Mouse (Mus musculus): ENCODE results near the gene Kcnq5.
"Not testable (repeated sequence)": the region's sequence is repeated elsewhere in the genome, so short reads cannot be mapped to it uniquely, and the experiment has no call there.

The Kcnq5 gene

DNA sequence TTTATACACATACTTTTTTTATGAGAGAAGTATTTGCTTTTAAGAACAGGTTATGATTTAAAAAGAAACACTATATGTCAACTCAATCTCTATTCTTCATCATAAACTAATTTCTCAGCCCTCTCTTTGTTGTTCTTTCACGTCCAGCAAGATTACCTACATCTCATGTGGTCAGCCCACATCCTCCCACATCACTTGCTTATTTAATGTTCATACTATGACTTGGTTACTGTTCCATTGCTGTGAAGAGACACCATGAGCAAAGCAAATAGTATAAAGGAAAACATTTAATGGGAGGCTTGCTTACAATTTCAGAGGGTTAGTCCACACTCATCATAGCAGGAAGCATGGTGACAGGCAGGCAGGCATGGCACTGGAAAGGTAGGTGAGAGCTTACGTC is 124.4 kb downstream of the Kcnq5 start:
- DNase-seq, result no peak

DNA sequence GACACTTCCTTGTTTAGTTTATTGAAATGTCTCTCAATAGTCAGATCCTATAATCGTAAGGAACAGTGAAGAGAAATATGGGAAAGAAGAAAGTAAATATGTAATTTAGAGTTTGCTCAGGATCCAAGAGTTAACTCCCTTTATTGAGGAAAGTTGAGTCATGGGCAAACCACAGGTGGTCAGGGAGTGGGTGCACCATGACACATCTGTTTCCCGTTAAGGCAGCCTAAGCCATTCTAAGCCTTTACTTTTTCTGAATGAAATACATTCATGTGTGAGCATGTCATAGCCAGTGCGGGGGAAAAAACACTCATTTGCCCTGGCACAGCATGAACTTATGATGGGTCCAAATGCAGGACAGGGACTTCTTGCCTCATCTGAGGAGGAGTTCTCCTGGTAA is 125.4 kb downstream of the Kcnq5 start:
- no peak for DNase-seq

DNA sequence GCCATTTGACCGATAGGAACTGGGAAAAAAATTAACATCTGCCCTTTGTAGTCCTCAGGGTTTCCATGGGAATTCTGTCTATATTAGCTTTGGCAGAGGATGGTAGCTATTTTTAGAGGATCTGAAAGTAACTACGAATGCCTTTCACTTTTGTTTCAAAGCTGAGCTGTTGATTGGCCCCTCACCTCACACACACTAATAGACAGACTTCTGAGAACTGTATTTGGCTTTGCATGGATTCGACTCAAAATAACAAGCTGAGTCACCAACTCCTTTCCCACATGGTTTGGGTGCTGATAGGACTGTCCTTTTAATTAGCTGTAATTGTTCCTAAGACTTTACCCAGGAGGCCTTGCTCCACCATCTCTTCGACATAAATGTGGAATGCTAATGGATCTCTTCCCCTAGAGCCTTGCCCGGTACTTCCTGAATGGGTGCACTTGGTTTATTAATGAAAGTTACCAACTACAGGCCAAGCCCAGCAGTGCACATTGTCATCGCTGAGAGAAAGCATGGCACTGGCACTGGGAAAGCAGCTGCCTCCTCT is 131.8 kb downstream of the Kcnq5 start:
- DNase-seq, result no peak

DNA sequence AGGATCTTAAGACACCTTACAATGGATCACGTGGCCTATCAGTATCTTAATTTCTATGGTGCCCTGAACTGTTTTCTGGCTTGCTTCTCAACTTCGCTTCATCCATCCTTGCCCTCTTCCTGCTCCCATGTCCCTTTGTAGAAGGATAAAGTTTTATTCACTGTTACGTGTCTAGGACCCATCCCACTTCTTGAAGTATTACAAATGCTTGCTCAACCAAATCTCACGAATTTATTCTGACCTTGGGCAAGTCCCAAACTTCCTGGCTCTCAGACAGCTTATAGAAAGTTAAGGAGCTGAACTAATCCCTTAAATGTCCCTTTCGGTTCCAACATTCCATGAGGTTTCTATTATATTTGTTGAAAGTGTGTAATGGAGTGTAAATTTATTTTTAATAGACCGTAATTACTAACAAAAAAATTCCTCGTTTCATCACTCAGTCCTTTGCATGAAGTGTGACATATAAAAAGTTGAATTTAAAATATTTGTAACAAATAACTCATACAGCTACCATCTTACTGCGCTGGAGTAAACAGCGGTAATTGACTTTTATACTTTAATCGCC is 141.6 kb downstream of the Kcnq5 start:
- no peak for DNase-seq

DNA sequence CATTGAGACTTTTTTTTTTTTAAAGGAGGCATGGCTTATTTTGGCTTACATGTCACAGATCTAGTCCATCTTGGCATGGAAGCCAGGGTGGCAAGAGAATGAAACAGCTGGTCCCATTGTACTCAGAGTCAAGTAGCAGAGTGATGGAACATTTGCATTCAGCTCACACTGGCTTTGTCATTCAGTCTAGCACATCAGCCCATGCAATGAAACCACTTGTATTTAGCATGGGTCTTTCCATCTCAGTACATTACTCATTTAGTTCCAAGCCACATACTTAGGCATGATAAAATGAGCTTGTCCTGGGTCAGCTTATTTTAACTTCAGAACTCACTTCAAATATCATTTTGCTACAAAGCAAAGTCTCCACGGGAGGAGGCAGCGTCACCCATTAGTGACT is 156.7 kb downstream of the Kcnq5 start:
- DNase-seq, result peak in 1 of 2 experiments; percentile 1

DNA sequence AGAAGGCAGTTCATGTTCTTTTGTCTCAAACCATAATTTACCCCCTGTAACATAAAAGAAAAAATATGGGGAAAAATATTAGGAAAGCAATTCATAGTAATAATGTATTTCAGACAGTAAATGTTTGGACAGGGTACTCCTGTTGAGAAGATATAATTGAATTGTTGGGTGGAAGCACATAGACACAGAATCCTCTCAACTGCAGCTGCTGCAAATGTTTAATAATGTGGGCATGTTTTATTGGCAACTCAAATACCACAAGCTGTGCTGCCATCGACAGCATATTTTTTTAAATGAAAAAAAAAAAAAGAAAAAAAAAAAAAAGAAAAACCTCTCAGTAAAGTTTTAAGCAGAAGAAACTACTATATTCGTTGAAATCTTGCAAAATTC is 157.3 kb downstream of the Kcnq5 start:
- no peak for DNase-seq

DNA sequence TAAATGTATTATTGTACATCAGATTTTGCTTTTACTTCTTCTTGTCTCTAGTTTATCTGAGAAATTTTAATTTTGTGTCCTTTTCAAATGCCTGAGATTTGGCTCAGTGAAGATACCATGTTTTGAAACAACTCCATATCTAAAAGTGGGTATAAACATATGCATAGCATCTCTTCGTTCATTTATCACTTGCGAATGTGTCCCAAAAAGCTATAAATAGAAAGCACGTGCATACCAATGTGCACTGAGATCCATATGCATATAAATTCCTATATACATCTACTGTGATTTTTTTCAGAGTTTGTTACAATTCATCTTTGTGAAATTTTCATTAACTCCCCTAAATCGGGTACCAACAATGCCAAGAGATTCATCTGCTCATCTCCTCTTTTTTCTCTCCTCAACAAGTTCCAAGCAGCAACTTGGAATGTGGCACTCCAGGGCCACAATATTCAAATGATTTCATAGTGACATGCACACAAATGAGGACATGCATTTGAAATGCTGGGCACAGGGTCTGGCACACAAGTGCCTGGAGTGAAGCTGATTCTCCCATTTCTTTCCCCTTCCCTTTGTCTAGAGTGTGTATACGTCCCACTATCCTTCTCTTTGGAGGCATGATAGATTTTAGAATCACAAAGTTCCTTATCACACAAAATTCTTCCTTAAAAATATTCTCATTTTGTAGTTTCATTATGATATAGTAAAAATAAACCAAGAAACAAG is 157.8 kb downstream of the Kcnq5 start:
- DNase-seq, result no peak

DNA sequence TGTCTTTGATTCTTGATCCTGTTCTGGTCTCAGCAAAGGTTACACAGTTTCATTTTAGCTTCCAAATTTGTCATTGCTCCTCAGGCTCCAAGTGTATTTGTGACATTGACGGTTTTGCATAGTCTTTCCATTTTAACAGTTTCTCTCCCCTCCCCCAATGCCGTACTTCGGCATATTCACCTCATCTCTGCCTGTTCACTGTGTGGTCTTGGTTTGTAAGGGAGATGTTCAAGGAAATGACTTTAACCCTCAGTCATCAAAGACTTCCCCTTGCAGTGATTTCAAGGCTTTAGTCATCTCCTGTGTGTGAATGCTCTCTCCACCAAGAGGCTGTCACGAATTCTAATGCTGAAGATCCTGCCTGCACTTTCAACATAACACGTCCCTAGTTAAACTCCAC is 181.0 kb downstream of the Kcnq5 start:
- DNase-seq, result no peak

DNA sequence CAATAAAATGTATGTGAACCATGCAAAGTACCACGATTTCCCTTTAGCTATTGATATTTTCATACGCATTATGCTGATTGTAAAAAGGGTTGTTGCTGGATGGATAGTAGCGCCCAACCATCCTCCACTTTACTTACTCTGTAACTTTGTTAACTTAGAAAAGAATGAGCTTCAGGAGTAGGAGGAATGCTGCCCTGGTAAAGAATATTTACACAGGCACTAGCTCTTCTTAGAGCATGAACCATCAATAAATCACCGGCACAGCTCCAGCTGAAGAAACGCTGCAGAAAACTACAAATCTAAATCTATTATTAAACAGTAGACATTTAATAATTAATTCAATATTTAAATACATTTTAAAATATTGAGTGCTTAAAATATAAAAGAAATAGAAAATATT is 184.2 kb downstream of the Kcnq5 start:
- no peak for DNase-seq

DNA sequence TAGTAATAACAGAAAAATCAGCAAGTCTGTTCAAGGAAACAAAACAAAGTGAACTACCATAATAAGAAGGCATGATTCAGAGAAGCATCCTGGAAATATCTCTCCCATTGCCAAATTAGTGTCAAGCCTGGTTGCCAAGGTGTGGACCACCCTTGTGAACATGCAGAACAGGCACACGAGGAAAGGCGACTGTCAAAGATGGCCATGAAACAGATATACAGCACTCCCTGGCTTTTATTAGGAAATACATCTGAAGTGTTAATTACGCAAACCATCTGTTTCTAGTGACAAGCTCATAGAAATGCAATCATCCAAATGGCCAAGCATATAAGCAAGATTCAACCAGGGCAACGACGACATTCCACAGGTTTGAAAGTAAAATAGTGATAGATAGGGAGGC is 187.8 kb downstream of the Kcnq5 start:
- DNase-seq, result peak in 1 of 2 experiments; percentile 4

DNA sequence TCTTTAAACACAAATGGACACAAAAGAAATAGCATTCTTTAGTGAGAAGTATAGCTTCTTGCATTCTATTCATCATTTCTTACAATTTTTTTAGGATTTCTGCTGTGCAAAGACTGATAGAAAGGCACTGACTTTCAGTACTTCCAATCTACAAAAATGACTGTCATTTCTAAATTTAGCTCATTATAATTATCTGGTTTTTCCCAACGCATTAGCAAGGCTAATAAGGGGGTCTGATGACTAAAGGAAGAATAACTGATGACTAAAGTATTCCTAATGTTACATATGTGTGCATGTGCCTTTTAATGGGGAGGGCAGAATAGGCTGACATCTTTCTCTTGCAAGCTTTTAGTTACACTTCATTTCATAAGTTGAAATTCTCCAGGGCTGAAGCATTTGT is 191.2 kb downstream of the Kcnq5 start:
- no peak for DNase-seq

DNA sequence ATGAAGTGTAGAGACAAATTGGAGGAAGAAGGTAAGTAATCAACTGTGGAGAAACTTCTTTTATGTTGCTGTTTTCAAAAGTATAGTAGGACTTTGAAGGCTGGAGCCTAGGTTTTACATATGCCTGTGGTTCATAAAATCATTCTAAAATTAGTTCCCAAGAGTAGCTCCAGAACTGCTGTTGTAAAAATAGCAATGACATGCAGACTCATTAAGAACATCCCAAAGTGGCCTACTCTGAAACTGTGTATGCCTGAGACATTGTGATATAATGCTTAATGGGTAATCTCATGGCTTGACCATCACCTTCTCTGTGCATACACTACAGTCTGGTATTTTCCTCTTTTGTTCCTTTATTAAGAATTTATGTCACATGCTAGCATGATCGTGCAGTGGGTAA is 212.4 kb downstream of the Kcnq5 start:
- DNase-seq, result no peak

DNA sequence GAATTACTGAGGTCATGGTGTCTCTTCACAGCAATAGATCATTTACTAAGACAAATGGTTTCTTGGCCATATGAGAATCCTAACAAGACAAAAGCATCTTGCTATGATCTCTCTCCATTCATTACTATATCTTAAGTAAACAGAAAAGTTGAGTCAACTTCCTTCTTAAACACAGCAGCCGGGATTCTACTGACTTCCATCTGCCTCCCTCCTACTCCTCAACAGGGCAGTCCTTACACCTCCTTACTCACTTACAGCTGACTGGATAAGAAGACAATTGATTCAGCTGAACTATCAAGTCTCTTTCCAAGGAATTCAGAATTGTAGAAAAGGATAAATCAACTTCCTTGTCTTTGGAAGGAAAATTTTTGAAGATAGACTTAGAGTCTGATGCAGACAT is 232.6 kb downstream of the Kcnq5 start:
- no peak for DNase-seq

DNA sequence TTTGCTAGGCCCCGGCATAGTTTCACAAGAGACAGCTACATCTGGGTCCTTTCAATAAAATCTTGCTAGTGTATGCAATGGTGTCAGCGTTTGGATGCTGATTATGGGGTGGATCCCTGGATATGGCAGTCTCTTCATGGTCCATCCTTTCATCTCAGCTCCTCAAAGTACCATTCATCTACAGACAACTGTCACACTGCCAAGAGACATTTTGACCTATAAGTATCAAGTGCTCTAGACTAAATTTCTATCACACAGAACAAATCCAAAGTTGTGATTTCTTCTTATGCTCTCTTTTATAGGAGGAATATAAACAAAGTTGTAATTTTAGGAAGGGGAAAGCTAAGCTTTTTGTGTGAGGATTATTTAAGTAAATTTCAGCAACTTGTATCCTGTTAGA is 238.5 kb downstream of the Kcnq5 start:
- not testable (repeated sequence) for DNase-seq

DNA sequence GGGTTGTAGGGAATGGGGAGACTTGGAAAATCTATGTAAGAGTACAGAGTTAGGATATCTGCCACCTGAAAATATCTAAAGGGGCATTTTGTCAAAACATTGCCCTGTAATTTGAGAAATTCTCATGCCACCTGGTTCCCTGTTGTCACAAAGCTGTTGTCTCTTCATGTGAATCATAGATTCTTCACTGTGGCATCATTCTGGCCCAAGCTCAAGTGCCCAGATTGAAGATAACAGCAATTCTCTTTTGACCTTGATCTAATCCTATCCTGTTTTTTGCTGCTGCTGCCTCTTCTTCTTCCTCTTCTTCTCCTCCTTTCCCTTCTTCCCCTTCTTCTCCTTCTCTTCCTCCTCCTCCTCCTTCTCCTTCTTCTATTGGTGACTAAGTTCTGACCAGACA is 240.5 kb downstream of the Kcnq5 start:
- DNase-seq, result no peak

DNA sequence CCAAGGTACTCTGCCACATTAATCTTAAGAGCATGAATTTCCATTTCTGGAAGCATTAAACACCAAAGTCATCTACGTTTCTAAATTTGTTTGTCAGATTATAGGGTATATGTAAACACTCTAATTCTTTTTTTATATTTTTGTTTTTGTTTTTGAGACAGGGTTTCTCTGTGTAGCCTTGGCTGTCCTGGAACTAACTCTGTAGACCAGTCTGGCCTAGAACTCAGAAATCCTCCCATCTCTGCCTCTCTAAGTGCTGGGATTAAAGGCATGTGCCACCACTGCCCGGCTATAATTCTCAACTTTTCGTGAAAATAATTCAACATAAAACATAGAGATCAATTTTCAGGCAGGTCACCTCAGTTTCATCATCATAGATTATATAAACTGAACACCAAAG is 246.9 kb downstream of the Kcnq5 start:
- no peak for DNase-seq

DNA sequence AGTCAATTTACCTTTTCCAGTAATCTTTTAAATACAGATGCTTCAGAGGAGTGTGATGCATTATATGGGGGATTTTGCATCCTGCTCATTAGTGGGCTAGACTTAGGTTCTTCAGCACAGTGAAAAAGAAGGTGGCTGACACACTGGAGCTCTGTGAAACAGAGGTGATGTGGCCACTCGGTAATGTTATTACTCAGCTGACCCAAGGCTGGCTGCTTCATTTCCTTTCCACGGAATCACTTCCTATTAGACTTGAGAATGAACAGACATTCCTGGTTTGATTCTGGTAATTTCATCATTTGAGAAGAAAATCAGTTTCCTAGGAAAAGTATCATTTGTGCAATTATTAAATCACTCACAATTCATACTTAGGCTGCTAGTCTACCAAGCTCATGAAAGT is 249.0 kb downstream of the Kcnq5 start:
- DNase-seq, result no peak

DNA sequence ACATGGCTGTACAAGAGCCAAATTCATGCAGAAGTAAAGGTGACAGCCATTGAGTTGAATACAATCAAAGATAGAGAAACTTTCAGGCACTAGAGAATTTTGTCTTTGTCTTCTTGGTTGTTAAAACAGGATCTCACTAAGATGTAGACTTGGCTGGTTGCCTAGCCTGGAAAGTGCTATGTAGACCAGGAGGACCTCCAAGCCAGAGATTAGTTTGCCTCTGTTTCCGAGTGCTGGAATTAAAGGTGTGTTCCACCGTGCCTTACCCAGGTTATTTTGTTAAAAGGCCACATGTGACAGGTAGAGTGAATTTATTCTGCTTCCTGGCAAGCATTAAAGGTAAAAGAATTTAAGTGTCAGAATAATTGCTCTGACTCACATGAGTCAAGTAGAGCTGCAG is 271.3 kb downstream of the Kcnq5 start:
- no peak for DNase-seq

DNA sequence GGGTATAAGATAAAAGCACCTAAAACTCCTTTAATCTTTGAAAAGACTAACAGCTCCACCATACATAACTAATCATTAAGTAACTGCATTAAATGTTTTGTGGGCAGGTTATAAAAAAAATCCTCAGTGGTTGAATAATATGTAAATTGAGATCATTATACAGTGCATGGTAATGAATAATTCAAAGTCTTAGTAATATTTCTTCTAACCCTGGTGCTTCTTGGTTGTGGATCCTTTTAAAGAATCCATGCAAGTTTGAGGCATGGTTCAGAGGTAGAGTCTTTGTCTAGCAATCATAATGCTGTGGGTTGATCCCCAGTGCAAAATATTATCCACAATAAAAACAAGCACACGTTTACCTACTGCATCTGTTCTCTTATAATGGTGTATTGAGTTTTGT is 272.8 kb downstream of the Kcnq5 start:
- DNase-seq, result no peak

DNA sequence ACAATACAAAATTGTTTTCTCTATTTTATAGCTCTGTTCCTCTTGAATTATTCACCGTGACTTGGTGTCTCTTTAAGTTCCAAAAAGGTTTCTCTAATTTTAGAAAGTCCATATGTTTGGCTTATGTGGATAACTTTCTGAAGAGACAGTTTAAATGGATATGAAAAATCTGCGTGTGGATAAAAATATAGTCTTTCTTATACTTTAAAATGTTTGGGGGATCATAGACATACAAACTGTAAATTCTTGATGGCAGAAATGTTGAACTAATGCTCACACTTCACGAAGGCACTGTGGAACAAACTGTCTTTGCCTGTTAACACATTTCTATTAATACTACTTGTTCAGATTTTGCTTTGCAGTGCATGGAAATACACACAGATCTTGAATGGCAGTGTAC is 277.3 kb downstream of the Kcnq5 start:
- no peak for DNase-seq

DNA sequence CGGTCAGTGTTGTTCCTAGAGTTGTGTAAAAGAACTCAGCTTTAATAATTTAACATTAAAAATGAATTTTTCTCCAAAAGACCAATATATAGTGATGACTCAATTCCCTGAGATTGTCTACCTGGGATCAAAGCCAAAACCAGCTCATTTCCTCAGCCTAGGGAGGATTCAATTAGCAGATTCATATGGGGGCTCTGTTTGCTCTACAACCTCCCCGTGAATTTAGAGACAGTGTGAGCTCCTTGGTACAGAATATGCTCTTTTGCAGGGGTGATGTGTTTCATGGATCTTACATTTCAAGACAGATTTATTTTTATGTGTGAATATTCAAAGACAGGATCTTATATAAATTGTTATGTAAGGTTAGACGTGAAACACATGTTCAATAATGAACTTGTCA is 284.9 kb downstream of the Kcnq5 start:
- no peak for DNase-seq

DNA sequence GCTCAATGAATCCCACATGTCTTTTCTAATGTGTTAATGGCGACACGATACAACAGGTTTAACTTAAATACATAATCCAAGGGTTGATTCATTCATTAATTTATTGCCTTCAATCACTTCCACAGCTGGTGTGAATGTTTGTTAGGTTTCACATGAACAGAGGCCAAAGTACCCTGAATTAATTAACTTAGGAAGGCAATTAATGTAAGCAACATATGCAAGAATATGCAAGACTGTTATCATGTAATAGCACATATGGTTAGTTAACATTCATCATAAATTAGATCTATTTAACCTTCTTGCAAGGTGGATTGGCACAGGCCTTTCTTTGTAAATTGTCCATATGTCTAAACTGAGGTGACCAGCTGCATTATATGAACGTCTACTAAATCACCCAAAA is 300.9 kb downstream of the Kcnq5 start:
- DNase-seq, result no peak

DNA sequence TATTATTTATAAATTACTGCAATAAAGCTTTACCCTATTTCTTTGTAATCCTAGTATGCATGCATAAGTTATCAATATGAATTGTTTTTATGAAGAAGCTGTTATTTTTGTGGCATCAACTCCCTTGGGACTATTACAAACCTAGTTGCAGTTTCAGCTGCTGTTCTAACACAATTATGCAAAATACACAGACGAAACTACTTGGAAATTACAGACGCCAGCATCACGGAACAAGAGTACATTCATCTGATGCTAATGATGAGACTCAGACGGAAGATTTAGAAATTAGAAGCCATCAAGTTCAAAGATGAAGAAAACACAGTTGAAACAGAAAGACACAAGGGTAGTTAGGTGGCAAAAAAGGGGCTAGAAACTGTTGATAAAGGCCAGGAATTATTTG is 310.9 kb downstream of the Kcnq5 start:
- no peak for DNase-seq

DNA sequence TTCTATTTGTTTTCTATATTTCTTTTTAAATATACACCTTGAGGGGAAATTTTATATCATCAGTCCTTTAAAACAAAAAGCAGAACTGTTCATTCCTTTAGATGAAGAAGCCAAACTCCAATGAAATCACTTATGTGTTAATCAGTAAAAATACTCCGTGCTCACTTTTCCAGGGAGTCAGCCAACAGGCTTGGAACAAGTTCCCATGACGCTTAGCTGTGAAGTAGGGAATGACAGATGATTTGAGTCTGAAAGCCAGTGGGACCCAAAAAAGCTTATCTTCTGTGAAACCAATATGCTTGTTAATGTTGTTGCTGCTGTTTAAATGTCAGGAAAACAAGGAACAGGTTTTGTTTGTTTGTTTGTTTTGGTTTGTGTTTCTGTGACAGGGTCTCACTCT is 326.3 kb downstream of the Kcnq5 start:
- no peak for DNase-seq

DNA sequence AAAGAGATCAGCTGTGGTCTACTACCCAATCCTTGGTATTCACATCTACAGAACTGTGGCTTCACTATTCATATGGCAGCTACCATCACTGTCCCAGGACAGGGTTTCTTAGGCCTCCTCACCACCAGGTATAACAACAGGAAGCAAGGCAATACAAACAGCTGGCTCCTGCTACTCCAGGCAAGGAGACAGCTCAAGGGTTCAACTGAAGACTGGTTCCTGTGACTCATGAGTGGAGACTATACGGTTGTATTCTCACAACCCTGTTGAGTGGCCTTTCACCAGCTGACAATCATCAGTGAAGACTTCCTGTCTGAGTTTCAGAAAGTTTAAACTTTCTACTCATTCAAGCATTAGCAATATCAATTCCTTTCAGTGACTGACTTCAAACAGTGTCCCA is 327.7 kb downstream of the Kcnq5 start:
- DNase-seq, result no peak

Measured in lung, adult 18-20 months (tissue).